Mouse (Mus musculus): Measurements from ENCODE around the gene Sardh. TPM values are rescaled to one million over a fixed set of nuclear protein-coding genes. Genes with fewer than 3 reads are reported as not detected.

The Sardh gene
- polyA plus RNA-seq, 1 experiment from 2014 or later: 5.5 TPM

DNA sequence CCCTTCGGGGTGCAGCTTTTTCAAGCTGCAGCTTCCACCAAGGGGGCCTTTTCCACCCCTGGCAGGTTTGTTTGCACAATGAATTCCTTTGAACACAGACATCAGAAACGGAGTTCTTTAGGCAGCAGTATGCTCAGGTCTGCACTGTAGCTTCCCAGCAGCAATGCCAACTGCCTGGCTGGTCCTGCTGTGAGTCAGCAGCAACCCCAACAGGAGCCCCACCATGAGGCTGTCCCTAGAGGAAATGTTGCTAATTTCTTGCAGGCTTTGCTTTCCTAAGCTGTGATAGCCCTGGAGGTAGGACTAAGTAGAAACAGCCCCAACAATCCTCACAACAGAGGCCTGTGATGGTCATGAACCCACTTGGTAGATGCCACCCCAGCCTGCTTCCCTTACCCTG, 81.1 kb downstream of the Sardh start:
- no peak overlapping the region for H3K4me2 ChIP-seq (ENCODE audit: low read depth)
- ATAC-seq (ENCODE audit: insufficient read depth, low FRiP score, low TSS enrichment): no peak
- H3K4me3 ChIP-seq (ENCODE audit: low read depth, low read length): no peak overlapping the region
- H3K27ac ChIP-seq (ENCODE audit: low read depth, low read length): no peak overlapping the region
- H3K9ac ChIP-seq (ENCODE audit: low read length): no peak overlapping the region
- 31% methylated on average over 2 of the region's 2 CpGs for WGBS
- H3K4me1 ChIP-seq (ENCODE audit: control insufficient read depth, insufficient read depth, low read length): no peaks in the 10 kb centered on the region
- H3K9me3 ChIP-seq (ENCODE audit: control insufficient read depth, low read length): no peaks in the 10 kb centered on the region
- no peaks in the 10 kb centered on the region for H3K27me3 ChIP-seq (ENCODE audit: control insufficient read depth, insufficient read depth, low read length)
- H3K36me3 ChIP-seq (ENCODE audit: control insufficient read depth, insufficient read depth, low read length): no peaks in the 10 kb centered on the region
- no peak for DNase-seq (ENCODE audit: low spot score)

GRCm38 (mm10) chr2:27166074-27166473, 82.1 kb downstream of the Sardh start:
- Histone ChIP-seq H3K27ac (ENCODE audit: low read depth, low read length) (no peak overlapping the region), H3K9ac (ENCODE audit: low read length) (no peak overlapping the region), H3K4me1 (ENCODE audit: control insufficient read depth, insufficient read depth, low read length) (no peaks in the 10 kb centered on the region), H3K9me3 (ENCODE audit: control insufficient read depth, low read length) (no peaks in the 10 kb centered on the region), H3K27me3 (ENCODE audit: control insufficient read depth, insufficient read depth, low read length) (no peaks in the 10 kb centered on the region), H3K36me3 (ENCODE audit: control insufficient read depth, insufficient read depth, low read length) (no peaks in the 10 kb centered on the region), H3K4me2 (ENCODE audit: low read depth) (no peak overlapping the region), H3K4me3 (ENCODE audit: low read depth, low read length) (no peak overlapping the region)
- DNase-seq (ENCODE audit: low spot score) (no peak), ATAC-seq (ENCODE audit: insufficient read depth, low FRiP score, low TSS enrichment) (no peak)
- WGBS: 86% methylated on average over 2 of the region's 2 CpGs

GRCm38 (mm10) chr2:27164796-27165590, 83.1 kb downstream of the Sardh start, which contains the start of gene Dbh:
Gene Dbh (plus strand): TSS chr2:27165233.
- H3K27me3 ChIP-seq (ENCODE audit: control insufficient read depth, insufficient read depth, low read length): no peaks in the 10 kb centered on the region
- H3K4me1 ChIP-seq (ENCODE audit: control insufficient read depth, insufficient read depth, low read length): no peaks in the 10 kb centered on the region
- DNase-seq (ENCODE audit: low spot score) (no peak), ATAC-seq (ENCODE audit: insufficient read depth, low FRiP score, low TSS enrichment) (no peak)
- 80% methylated on average over 12 of the region's 12 CpGs for WGBS
- no peaks in the 10 kb centered on the region for H3K9me3 ChIP-seq (ENCODE audit: control insufficient read depth, low read length)
- no peak within 1 kb of the TSS for H3K4me3 ChIP-seq (ENCODE audit: low read depth, low read length)
- no peaks in the 10 kb centered on the region for H3K36me3 ChIP-seq (ENCODE audit: control insufficient read depth, insufficient read depth, low read length)
- H3K27ac ChIP-seq (ENCODE audit: low read depth, low read length): no peak within 1 kb of the TSS
- no peak within 1 kb of the TSS for H3K4me2 ChIP-seq (ENCODE audit: low read depth)
- no peak within 1 kb of the TSS for H3K9ac ChIP-seq (ENCODE audit: low read length)

DNA sequence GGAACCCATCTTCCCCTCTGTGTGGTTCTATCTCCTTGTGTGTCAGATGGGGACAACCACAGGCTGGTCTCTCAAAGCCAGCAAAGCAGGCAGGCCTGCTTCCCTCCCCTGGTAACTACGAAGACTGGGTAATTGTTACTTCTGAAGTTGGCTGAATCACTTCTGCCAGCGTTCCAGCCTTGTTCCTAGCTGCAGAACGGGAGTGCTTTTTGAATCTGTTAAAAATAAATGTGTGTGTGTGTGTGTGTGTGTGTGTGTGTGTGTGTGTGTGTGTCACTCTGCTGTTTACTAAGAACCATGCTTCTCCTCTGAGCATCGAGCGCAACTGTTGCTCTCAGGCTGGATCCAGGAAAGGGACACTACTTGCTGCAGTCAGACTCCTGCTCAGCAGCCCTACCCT, 84.3 kb downstream of the Sardh start:
- no peak overlapping the region for H3K4me2 ChIP-seq (ENCODE audit: low read depth)
- no peak overlapping the region for H3K4me3 ChIP-seq (ENCODE audit: low read depth, low read length)
- H3K36me3 ChIP-seq (ENCODE audit: control insufficient read depth, insufficient read depth, low read length): no peaks in the 10 kb centered on the region
- H3K4me1 ChIP-seq (ENCODE audit: control insufficient read depth, insufficient read depth, low read length): no peaks in the 10 kb centered on the region
- no peaks in the 10 kb centered on the region for H3K9me3 ChIP-seq (ENCODE audit: control insufficient read depth, low read length)
- no peaks in the 10 kb centered on the region for H3K27me3 ChIP-seq (ENCODE audit: control insufficient read depth, insufficient read depth, low read length)
- ATAC-seq (ENCODE audit: insufficient read depth, low FRiP score, low TSS enrichment) (no peak), DNase-seq (ENCODE audit: low spot score) (no peak)
- 73% methylated on average over 5 of the region's 5 CpGs for WGBS
- no peak overlapping the region for H3K27ac ChIP-seq (ENCODE audit: low read depth, low read length)
- H3K9ac ChIP-seq (ENCODE audit: low read length): no peak overlapping the region

GRCm38 (mm10) chr2:27162656-27163055, 85.5 kb downstream of the Sardh start:
- no peak for DNase-seq (ENCODE audit: low spot score)
- Histone ChIP-seq H3K9ac (ENCODE audit: low read length) (no peak overlapping the region), H3K4me3 (ENCODE audit: low read depth, low read length) (no peak overlapping the region), H3K4me1 (ENCODE audit: control insufficient read depth, insufficient read depth, low read length) (no peaks in the 10 kb centered on the region), H3K9me3 (ENCODE audit: control insufficient read depth, low read length) (no peaks in the 10 kb centered on the region), H3K27me3 (ENCODE audit: control insufficient read depth, insufficient read depth, low read length) (no peaks in the 10 kb centered on the region), H3K27ac (ENCODE audit: low read depth, low read length) (no peak overlapping the region), H3K36me3 (ENCODE audit: control insufficient read depth, insufficient read depth, low read length) (no peaks in the 10 kb centered on the region), H3K4me2 (ENCODE audit: low read depth) (no peak overlapping the region)
- 70% methylated on average over 11 of the region's 11 CpGs for WGBS
- no peak for ATAC-seq (ENCODE audit: insufficient read depth, low FRiP score, low TSS enrichment)

GRCm38 (mm10) chr2:27161526-27161925, 86.6 kb downstream of the Sardh start:
- ATAC-seq (ENCODE audit: insufficient read depth, low FRiP score, low TSS enrichment) (no peak), DNase-seq (ENCODE audit: low spot score) (no peak)
- Histone ChIP-seq H3K4me2 (ENCODE audit: low read depth) (no peak overlapping the region), H3K9me3 (ENCODE audit: control insufficient read depth, low read length) (no peaks in the 10 kb centered on the region), H3K27me3 (ENCODE audit: control insufficient read depth, insufficient read depth, low read length) (no peaks in the 10 kb centered on the region), H3K27ac (ENCODE audit: low read depth, low read length) (no peak overlapping the region), H3K4me3 (ENCODE audit: low read depth, low read length) (no peak overlapping the region), H3K36me3 (ENCODE audit: control insufficient read depth, insufficient read depth, low read length) (no peaks in the 10 kb centered on the region), H3K4me1 (ENCODE audit: control insufficient read depth, insufficient read depth, low read length) (no peaks in the 10 kb centered on the region), H3K9ac (ENCODE audit: low read length) (no peak overlapping the region)
- 89% methylated on average over 2 of the region's 2 CpGs for WGBS

DNA sequence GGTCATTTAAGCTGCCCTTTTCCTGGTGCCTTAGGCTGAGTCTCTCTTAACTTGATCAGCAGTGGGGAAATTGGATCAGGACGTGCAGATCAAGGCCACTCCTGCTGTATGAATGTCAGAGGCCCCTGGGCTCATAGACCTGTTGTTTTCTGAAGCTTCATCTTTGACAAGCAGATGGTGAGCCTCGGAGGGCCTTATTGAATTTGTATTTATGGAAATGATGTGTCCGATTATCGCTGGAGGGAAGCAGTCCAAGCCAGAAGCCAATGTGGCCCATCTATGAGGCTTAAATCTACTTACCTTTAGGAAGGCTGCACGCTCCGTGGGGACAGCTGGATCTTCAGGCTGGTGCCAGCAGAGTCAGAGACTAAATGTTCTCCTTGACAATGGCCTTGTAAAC, 91.5 kb downstream of the Sardh start:
- no peak overlapping the region for H3K9ac ChIP-seq (ENCODE audit: low read length)
- no peak overlapping the region for H3K4me3 ChIP-seq (ENCODE audit: low read depth, low read length)
- no peak overlapping the region for H3K4me2 ChIP-seq (ENCODE audit: low read depth)
- no peak overlapping the region for H3K27ac ChIP-seq (ENCODE audit: low read depth, low read length)
- DNase-seq (ENCODE audit: low spot score): no peak
- no peak for ATAC-seq (ENCODE audit: insufficient read depth, low FRiP score, low TSS enrichment)
- no peaks in the 10 kb centered on the region for H3K4me1 ChIP-seq (ENCODE audit: control insufficient read depth, insufficient read depth, low read length)
- H3K36me3 ChIP-seq (ENCODE audit: control insufficient read depth, insufficient read depth, low read length): no peaks in the 10 kb centered on the region
- WGBS: 75% methylated on average over 6 of the region's 6 CpGs
- no peaks in the 10 kb centered on the region for H3K9me3 ChIP-seq (ENCODE audit: control insufficient read depth, low read length)
- H3K27me3 ChIP-seq (ENCODE audit: control insufficient read depth, insufficient read depth, low read length): no peaks in the 10 kb centered on the region

DNA sequence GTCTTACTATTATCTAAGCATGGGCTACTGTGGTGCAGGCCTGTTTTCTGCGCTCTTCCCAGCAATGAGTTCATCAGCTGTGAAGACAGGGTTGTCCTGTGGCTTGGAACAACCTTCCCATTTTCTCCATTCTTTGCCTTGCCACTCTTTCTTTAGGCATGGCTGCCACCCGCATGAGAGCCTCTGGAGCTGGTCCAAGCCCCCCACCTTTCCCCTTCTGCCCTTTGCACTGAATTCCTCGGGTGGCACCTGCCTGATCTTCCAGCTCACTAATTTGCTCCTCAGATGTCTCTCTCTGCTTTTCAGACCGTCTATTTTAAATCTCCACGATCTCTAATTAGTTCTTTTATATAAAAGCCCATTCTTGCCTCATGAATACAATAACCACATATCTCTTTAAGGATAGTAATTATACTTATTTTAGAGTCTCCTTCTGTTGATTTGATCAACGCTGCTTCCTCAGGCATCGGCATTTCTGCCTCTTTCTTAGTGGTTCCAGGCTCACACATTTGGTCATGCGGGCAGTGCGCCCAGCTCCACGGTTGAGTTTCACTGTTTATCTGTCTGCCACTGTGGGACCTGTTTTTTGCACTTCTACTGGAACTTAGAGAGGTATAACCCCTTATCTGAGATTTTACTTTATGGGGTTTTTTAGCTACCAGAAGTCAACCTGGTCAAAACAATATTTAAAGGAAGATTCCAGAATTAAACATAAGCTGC, 93.5 kb downstream of the Sardh start:
- H3K36me3 ChIP-seq (ENCODE audit: control insufficient read depth, insufficient read depth, low read length): no peaks in the 10 kb centered on the region

DNA sequence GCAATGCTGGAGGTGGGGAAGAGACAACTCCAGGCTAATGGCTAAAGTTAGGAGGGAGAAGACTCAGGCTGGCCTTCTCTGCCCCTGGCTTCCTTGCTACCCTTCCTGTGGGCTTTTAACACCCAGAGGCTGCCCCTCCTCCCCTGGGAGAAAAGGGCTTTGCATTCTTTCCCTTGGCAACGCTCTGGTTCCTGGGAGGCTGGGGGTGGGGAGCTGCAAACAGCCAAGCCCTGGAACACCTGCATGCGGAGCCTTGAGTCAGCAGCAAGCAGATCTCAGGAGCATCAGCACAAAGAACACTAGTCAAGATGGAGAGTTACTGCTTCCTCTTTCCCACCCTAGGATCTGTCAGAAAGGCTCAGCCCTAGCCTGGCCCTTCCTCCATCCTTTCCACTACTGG, 98.7 kb downstream of the Sardh start:
- Histone ChIP-seq H3K27me3 (ENCODE audit: control insufficient read depth, insufficient read depth, low read length) (no peaks in the 10 kb centered on the region), H3K4me3 (ENCODE audit: low read depth, low read length) (no peak overlapping the region), H3K9me3 (ENCODE audit: control insufficient read depth, low read length) (no peaks in the 10 kb centered on the region), H3K4me2 (ENCODE audit: low read depth) (no peak overlapping the region), H3K27ac (ENCODE audit: low read depth, low read length) (no peak overlapping the region), H3K9ac (ENCODE audit: low read length) (no peak overlapping the region), H3K4me1 (ENCODE audit: control insufficient read depth, insufficient read depth, low read length) (0 out of 2 replicates have a peak, but pooled peaks cover 2% of the 10 kb centered on the region), H3K36me3 (ENCODE audit: control insufficient read depth, insufficient read depth, low read length) (no peaks in the 10 kb centered on the region)
- WGBS: 9% methylated on average over 2 of the region's 2 CpGs
- no peak for DNase-seq (ENCODE audit: low spot score)
- no peak for ATAC-seq (ENCODE audit: insufficient read depth, low FRiP score, low TSS enrichment)

More for the DNA sequence above, 93.5 kb downstream of the Sardh start:
- Histone ChIP-seq H3K4me2 (ENCODE audit: low read depth) (no peak overlapping the region), H3K4me1 (ENCODE audit: control insufficient read depth, insufficient read depth, low read length) (no peaks in the 10 kb centered on the region), H3K9me3 (ENCODE audit: control insufficient read depth, low read length) (no peaks in the 10 kb centered on the region), H3K27ac (ENCODE audit: low read depth, low read length) (no peak overlapping the region), H3K4me3 (ENCODE audit: low read depth, low read length) (no peak overlapping the region), H3K9ac (ENCODE audit: low read length) (no peak overlapping the region), H3K27me3 (ENCODE audit: control insufficient read depth, insufficient read depth, low read length) (no peaks in the 10 kb centered on the region)
- WGBS: 83% methylated on average over 10 of the region's 10 CpGs
- ATAC-seq (ENCODE audit: insufficient read depth, low FRiP score, low TSS enrichment) (no peak), DNase-seq (ENCODE audit: low spot score) (no peak)

All from neural tube, embryonic 11.5 days (tissue).